Mouse (Mus musculus): ENCODE data around the gene Spats1.

GRCm38 (mm10) chr17:45515204-45515726 is 40.0 kb upstream of the Spats1 start:
- TF ChIP-seq CTCF (IDR thresholded peaks at IDR 0.05; ENCODE audit: extremely low read depth, insufficient read length, insufficient replicate concordance, low read depth, low read length) (no peak), POLR2A (IDR thresholded peaks at IDR 0.05; ENCODE audit: low read depth, low read length) (no peak)

All from small intestine, adult 2 months (tissue).